Mouse (Mus musculus): ENCODE data around the gene Smim1.

The Smim1 gene

GRCm38 (mm10) chr4:153992715-153993114, 33.3 kb downstream of the Smim1 start:
- ChIA-PET POLR2A (interaction anchor here in 3 of 4 experiments (0.7 to 1.9 kb wide), 15 partner anchors 9 to 89 kb away, joined by 3 to 10 read pairs (median 3); partner anchors contain the start of genes A430005L14Rik (in 2 of the 3), Cep104 (in 1 of the 3) and Dffb (in 1 of the 3)), CTCF (interaction anchor here in 1 of 4 experiments (0.8 to 1.2 kb wide), 2 partner anchors 27 to 33 kb away, joined by 4 read pairs; partner anchors contain the start of gene Smim1)

- ChIA-PET CTCF (interaction anchor here in 2 of 4 experiments (0.5 to 1.2 kb wide), 3 partner anchors 9 to 113 kb away, joined by 3 to 6 read pairs (median 5); no protein-coding TSS in a partner anchor), POLR2A (interaction anchor here in 2 of 4 experiments (1.0 to 1.3 kb wide), 4 partner anchors 9 to 46 kb away, joined by 3 to 5 read pairs (median 3); partner anchors contain the start of genes A430005L14Rik (in 1 of the 2) and Smim1 (in 1 of the 2))
Observed at GRCm38 (mm10) chr4:153980470-153980869, 45.6 kb downstream of the Smim1 start.

GRCm38 (mm10) chr4:153979243-153979642, 46.8 kb downstream of the Smim1 start:
- ChIA-PET CTCF (interaction anchor here in 1 of 4 experiments (0.6 kb wide), 1 partner anchor 1434 kb away, joined by 3 read pairs; no protein-coding TSS in a partner anchor), POLR2A (no interaction called here)

- ChIA-PET POLR2A (interaction anchor here in 3 of 4 experiments (0.7 to 2.9 kb wide), 8 partner anchors 13 to 417 kb away, joined by 3 to 12 read pairs (median 7); partner anchors contain the start of genes Lrrc47 (in 2 of the 3) and A430005L14Rik (in 1 of the 3)), CTCF (no interaction called here)
Observed at GRCm38 (mm10) chr4:153975768-153976167, 50.3 kb downstream of the Smim1 start.

- ChIA-PET POLR2A (interaction anchor here (0.6 to 2.9 kb wide), 11 partner anchors 12 to 416 kb away, joined by 3 to 12 read pairs (median 5); partner anchors contain the start of genes Lrrc47 (in 3 of the 4) and A430005L14Rik (in 1 of the 4)), CTCF (no interaction called here)
Observed at GRCm38 (mm10) chr4:153975292-153975662, 50.8 kb downstream of the Smim1 start.

GRCm38 (mm10) chr4:153974431-153975291, 51.4 kb downstream of the Smim1 start, which contains the start of the genes Dffb and Cep104:
Gene Dffb (minus strand): TSS chr4:153975126.
Gene Cep104 (plus strand): TSS chr4:153975194.
- CTCF ChIA-PET, result no interaction called here

More at GRCm38 (mm10) chr4:153974431-153975291, 51.4 kb downstream of the Smim1 start, which contains the start of the genes Dffb and Cep104:
- POLR2A ChIA-PET, result interaction anchor here (0.6 to 2.9 kb wide), 13 partner anchors 10 to 120 kb away, joined by 3 to 12 read pairs (median 5); partner anchors contain the start of genes Lrrc47 (in 3 of the 4) and A430005L14Rik (in 2 of the 4)

Measured in embryonic stem cell, embryonic (primary cell).